Mouse (Mus musculus) thymus, postnatal 0 days (tissue): ENCODE data around the gene Reep1. TPM values are rescaled to one million over a fixed set of nuclear protein-coding genes. Genes with fewer than 3 reads are reported as not detected.
A peak's percentile ranks its signal among the peaks of the same experiment; 100 is the strongest.

Experiments
- DNase-seq: peaks from one replicate; pipeline ENCODE4 v3.0.0-alpha.2; 2015; ENCODE audit warnings: low spot score
- polyA plus RNA-seq: library from polyadenylated mRNA; unstranded; fragments of >200 nt; fragmentation: Nextera tagmentation; extraction: Ambion mirVana; gene quantifications from 2 replicates; pipeline ENCODE4 v1.2.1, GENCODE M21; 2015

The Reep1 gene
- polyA plus RNA-seq, 1 experiment from 2014 or later = 2.2 TPM

DNA sequence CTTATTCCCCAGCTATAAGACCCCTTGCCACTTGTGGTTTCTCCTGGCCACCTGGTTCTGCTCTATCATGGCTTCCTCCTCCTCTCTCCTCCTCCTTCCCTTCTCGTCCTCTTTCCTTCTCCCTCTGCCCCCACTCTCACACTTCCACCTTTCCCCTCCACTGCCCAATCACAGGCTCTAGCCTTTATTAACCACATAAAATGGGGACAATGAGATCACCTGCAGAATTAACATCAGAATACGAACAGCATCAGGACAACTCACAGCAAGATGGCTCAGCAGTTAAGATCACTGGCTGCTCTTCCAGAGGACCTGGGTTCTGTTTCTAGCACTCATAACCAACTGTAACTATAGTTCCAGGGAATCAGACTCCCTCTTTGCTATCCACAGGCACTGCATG lies 72.5 kb downstream of the Reep1 start:
- DNase-seq = no peak

DNA sequence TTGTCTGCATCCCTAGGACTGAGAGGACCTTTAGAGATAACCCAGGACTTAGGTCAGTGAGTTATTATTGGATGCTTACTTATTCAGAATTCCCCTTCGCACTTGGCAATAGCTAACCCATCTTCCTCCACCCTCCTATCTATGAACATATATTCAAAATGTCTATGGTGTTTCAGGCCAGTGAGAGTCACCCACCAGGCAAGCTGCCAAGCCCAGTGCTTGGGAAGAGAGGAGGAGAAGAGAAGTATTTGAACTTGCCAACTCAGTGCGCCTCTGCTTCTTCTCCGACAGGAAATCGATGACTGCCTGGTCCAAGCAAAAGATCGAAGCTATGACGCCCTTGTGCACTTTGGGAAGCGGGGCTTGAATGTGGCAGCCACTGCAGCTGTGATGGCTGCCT lies 73.1 kb downstream of the Reep1 start:
- no peak for DNase-seq

DNA sequence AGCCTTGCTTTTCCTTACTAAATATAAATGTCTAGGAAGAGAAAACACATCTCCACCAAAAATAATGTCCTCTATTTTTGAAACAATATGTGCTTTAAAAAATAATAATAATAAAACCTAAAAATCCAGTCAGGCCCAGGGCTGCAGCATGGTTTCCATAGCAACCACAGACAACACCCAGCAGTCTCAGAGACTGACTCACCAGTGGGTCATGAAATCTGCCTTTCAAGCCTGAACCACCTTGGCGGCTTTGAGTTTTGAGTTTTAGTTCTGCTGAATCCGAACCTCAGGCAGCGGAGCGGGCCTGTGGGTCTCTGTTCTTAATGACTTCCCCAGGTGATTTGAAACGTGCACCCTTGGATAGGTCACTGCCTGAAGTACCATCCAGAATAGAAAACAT lies 75.8 kb downstream of the Reep1 start:
- no peak for DNase-seq

DNA sequence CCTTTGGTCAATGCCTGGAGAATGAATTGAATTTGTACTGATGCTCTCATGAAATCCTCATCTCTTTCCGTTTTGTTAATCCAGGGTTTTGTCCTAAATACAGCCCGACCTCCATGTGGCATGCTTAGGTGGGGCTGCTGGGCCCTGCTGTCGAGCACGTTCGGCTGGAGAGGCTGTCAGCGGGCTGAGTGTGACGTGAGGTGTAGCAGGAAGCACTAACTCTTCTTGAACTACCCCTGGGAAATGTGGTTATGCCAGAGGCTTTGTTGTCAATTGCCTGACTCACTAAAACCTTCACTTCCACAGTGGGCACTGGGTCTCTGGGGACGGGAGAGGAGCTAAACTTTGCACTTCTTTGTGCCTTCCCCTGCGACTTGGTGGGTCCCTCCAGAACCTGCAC lies 81.0 kb downstream of the Reep1 start:
- peak; percentile 53 for DNase-seq

DNA sequence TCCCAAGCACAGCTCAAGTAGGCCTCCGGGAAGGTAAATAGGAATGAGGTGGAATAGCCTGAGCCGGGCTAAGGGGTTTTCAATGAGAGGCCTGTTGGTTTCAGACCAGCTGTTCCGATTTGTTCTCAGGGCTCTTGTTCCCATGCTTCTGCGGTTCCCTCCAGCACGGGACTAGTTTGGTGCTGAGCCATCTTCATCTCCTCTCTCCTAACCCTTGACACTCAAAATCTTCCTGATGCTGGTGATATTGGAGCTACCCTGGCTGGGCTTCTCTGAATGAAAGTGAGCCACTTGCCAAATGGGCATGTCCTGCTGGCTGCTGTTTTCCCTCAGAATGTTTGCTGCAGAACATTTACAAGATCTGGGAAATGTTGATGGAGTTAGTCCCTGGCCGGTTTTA lies 84.4 kb downstream of the Reep1 start:
- DNase-seq = no peak

DNA sequence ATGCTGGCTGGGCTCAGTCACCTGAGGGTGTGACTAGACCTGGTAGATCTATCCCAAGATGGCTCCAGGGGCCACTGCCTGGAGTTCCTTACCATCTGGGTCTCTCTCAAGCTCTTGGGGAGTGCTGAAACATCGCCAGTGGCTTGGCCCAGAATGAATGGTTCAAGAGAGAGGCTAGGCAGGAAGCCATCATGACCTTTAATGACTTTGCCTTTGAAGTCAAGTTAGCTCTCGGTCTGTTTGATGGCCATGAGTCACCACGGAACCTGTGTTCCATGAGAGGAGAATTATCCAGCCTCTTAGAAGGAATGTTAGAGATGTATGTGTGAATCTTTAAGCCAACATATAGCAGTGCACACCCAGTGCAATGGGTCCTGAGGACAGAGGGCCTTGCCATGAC lies 92.0 kb downstream of the Reep1 start:
- DNase-seq = no peak

DNA sequence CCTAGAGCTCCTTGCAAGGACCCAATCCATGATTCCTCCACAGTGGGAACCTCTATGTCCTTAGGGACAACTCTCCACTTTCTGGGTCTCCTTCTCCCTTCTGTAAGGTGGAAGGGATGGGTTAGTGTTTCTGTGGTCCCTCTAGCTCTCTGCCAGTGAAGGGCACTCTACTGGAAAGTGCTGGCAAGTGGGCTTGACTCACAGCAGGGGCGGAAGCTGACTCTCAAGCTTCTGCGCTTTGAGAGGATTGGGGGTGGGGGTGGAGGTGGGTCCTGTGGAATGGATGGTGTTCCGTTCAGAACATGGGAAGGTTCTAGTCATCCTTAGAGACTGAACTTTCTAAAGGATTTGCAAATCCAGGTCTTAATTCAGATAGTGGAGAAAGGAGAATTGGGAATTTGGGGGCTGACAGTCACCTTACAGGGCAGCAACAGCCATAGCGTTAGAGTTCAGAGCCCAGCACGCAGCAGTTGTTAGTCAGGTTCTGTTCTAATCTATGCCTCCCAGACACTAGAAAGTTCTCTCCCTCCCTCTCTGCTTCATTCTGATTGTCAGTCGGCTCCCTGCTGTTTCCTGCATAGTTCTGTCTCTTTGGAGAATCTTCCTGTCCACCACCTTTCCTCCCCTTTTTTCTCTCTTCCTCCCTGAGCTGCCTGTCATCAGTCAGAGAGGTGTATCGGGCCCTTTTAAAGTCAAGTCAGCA lies 93.8 kb downstream of the Reep1 start:
- no peak for DNase-seq

DNA sequence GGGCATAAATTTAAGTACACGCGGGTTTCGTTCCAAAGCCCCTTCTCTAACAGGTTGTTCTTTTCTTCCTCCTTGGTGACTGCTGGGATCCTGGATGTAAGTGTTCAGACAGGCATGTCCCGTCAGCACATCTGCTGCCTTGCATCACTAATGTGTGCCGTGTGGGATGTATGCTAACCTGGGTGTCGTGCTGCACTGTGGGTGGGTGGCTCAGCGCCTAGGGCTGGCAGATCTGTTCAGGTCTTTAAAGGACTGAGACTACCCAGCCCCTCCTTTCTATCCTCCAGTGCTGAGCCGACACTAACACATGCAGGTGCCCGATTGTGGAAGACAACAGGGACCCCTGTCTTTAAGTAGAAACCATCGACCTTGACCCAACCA lies 94.3 kb downstream of the Reep1 start:
- no peak for DNase-seq

DNA sequence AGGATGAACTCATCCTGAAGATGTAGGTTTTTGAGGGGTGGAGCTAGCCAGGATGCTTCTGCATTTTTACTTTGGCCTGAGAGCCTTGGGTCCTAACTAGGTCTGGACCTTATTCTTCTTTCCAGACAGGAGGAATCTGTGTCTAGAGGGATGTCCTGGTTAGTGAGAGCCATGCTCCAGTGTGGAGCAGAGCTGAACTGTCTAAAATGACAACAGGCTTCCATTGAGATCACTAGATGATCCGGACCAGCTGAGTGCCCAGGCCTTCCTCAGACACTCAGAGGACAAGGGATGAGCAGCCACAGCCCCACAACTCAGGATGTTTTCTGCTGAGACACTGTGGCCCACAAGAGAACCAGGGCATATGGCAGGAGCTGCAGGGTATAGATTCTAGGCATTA lies 96.2 kb downstream of the Reep1 start:
- DNase-seq = no peak

DNA sequence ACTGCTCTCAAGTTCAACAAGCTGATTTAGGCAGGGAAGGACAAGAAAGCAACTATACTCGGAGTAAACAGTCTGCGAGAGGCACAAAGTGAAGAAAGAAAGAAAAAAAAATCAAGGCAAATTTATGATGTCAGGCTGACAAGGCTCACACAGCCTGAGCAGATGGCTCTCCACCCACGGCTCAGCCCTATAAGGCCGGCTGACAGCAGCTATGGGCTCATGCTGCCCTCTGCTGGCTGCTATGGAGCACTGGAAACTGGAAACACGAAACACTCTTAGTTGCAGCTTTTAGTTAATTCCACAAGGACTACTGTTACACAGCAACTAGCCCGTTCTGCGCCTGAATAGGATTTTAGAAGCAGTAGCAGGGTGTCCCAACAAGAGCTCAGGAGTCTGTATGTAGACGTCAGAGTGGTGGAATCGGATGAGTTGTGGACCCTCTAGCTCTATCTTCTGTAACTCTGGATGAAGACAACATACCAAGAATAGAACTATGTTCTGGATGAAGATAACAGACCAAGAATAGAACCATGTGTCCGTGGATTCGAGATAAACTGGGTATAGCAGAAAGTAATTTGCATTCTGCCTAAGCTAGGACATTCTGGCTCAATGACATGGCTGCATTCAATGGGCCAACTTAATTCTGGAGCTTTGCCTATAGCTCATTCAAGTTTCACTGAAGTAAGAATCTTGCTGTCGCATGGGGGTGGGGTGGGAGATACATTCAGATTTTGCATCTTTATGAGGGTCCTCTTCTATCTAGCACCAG lies 96.9 kb downstream of the Reep1 start:
- DNase-seq = peak; percentile 92

DNA sequence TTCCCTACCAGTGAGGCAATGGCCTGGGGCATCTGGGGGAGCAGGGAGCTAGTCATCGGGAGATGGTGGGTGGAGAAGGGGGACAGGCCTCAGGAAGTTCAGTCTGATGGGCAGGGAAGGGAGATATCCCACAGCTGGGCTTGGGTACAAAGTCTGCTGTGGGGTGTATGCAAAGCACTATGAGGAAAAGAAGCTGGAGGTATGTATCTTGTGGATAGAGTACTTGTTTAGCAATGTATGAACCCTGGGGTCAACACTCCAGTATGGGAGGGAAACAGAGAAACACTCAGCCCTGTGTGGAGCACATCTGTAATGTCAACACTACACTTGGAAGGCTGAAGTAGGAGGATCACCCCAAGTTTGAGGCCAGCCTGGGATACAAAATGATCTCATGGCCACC lies 99.4 kb downstream of the Reep1 start:
- no peak for DNase-seq

DNA sequence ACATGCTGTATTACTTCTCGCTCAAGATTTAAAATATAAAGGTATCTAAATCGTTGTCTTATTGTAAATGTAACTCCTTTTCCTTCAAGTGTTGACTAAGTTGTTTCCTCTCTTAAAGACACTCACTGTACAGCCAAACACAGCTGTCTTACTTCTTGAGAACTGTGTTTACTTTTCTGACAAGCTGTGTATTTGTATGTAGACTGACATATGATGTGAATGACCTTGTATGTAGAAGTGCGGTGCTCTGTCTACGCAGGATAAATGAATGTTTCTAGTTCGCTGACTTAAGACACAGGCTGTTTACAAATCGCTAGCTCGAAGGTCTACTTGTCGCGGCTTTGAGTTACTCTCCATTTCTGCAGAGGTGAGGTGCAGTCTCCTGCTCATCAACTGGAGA lies 102.5 kb downstream of the Reep1 start:
- no peak for DNase-seq

DNA sequence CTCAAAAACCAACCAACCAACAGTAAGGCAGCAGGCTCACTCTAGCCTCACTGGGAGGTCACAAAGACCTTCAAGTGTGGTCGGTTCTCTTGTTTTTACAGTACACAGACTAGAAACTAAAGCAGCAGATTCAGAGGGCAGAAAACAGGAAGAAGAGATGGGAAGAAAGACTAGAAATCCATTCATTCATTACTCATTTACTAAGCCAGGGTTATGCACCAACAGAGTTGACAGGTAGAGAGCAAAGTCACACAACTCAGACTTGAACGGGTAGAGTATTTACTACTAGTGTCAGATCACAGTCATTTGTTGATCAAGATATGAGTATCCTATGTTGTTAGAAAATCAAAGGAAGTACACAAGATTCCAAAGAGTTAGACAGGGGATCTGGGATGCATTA lies 105.5 kb downstream of the Reep1 start:
- DNase-seq = no peak

DNA sequence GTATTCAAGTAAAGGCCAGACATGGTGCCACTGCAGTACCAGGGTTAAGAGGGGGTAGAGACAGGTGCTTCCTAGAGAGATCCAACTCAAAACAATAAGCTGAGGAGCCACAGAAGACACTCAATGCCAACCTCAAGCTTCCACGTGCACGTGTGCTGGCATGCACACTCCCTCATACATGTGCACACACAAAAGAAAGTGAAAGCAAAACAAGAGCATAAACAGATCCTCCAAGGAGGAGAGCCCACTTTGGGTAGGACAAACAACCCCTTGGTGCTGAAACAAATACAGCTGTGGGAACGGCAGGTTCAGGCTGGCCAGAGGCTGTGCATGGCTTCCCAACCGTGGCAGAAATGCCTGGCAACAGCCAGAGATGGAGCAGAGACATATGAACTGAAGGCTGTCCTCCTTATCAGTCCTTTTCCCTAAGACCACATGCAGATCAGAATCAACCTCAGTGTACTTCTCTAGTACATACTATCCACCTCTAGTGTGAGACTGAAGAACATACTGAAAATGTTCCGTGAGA lies 112.5 kb downstream of the Reep1 start:
- no peak for DNase-seq

DNA sequence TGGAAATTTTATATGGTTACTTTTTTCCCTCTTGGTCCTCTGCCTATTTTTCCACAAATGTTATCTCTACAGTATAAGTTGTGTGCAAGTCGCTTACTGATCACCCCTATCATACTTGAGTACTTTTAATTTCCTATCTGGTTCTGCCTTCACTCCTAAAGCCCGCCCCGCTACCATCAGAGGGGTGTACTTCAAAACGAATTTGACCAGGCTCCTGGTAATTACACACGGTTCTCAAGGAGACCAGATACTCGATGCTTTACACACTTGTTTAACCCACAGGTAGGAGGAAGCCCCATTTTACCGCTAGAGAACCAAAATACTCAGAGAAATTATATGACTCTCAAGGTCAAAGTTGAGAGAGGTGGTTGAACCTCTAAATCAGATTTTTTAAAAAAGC lies 115.7 kb downstream of the Reep1 start:
- no peak for DNase-seq

DNA sequence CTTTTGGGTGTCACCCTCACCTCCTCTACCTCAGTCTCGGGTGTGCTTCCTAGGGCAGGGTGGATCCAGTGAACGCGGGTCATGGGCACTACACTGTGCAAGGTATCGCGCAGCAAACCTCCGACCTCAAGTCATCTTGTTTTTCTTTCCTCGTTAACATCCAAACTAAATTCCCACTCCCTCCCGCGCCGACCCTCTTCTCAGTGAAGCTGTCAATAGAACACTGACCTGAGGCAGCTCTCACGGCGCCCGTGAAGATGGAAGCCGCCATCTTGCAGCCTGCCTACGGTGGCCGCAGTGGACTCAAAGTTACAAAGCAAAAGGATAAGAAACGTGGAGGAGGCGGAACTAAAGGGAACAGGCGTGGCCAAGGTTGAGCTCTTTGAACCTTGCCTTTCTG lies 116.1 kb downstream of the Reep1 start:
- DNase-seq = peak; percentile 90

DNA sequence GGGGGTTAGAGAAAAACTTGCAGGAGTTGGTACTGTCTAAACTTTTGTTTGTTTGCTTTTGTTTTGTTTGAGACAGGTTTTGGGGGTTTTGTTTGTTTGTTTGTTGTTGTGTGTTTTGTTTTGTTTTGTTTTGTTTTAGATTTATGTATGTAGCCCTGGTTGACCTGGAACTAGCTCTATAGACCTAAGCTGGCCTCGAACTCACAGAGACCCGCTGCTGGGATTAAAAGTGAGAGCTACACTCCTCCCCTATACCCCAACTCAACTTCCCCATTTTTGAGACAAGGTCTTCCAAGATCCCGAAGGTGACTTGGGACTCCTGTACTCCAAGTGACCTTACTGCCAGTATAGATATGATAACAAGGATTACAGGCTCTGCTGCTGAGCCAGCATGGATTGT lies 116.6 kb downstream of the Reep1 start:
- no peak for DNase-seq

DNA sequence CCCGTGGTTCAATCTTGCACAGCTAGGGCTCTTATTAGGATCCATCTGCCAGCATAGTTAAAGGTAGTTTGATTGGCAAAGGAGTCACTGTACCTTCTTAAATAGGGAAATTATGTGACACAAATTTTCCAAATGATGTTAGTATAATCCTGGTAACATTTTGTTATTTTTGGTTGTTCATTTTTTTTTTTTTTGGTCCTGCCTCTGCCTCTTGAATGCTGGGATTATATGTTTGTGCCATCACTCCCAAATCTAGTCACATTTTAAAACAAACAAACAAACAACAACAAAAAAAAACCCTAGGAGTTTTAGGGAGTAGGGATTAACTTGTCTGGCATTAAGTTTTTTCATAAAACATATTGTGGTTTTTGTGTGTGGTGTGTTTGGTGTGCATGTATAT lies 119.5 kb downstream of the Reep1 start, which contains the start of gene Mrpl35:
Mrpl35 (minus strand) TSS at position 101 of the 400 bp plus-strand sequence.
- no peak for DNase-seq

DNA sequence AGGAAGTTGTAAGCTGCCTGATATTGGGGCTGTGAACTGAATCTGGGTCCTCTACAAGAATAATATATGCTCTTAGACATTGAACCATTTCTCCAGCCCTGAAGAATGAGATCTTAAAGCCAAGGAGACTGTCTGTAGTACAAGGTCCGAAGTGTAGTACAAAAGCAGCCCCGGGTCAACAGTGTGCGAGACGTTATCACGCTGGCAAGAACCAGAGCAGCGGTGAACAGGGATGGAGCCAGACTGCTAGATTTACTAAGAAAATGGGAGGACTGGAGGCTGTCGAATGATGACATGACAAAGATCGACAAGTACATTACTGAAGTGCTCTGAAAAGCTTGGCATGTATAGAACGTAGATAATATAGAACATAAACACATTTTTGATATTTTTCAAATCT lies 122.4 kb downstream of the Reep1 start:
- DNase-seq = no peak

DNA sequence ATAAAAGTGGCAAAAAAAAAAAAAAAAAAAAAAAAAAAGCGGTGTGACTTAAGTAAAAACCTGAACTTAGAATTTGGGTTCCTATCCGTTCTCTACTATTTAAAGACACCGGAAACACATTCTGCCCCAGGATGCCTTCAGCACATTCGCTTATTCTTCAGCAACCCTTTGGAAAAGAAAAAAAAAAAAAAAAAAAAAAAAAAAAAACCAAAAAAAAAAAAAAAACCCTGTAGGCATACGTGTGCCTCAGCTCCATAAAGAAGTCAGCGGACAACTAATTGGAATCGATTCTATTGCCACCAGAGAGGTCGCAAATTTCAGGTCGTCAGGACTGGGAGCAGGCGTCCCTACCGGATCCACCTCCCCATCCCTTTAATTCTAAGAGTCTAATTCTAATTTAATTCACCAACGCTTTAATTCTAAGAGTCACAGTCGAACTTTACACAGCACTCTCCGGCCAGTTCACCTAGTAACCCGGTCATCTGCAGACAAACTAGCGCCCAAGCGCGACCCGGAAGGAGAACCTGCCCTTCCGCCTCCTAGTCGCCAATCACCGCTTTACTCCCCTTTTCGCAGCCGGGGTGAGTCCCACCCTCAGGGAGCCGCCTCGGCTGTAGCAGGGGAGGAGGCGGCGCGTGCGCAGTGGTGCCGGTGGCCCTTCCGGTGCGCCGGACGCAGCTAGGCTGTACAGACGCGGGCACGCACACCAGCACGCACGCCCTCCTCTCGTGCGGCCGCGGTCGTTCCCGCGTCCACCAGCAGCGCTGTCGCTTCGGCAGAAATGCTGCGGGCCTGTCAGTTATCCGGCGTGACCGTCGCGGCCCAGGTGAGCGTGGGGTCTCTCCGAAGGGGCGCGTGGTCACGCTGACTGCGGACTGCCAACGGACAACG lies 123.6 kb downstream of the Reep1 start, which contains the start of gene Immt:
Immt (plus strand) TSS at position 642 of the 891 bp plus-strand sequence.
- peak; percentile 94 for DNase-seq

DNA sequence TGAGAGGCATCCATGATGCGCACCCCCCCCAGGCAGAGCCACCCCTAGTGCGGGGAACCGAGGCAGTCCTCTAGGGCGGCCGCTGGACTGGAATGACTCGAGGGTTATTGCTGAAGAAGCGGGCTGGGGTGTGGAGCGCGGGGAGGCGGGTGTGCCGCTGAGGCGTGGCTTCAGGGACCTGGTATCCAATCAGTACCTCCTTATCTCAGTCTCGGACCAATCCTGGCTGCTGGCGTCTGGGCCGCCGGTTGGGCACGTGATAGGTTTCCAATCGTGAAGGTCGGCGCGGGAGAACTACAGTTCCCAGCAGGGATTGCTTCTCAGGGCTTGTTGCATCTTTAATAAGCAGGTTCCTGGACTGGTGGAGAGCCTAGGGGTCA lies 124.2 kb downstream of the Reep1 start:
- peak; percentile 95 for DNase-seq

DNA sequence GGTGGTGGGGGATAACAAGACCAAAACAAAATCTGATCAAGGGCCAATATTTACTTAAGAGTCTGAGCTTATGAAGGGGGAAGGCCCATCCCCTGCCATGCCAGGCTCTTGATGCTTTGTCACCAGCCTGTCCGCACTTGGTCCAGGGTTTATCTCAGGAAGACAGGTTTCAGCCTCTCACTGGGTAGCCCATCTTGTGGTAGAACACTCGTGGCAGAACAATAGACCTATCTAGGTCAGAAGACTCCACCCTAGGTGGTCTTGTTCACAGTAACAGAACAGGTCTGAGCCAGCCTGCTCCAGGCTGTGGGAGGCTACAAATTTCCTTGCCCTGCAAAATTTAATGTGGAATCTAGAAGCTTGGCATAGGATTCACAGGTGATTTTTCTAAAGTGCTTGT lies 129.4 kb downstream of the Reep1 start:
- DNase-seq = no peak
